Mouse (Mus musculus) embryonic facial prominence, embryonic 14.5 days (tissue): ENCODE measurements around the gene Cd109. TPM values are rescaled to one million over a fixed set of nuclear protein-coding genes. Genes with fewer than 3 reads are reported as not detected.

Experiments used
- ATAC-seq: fragments of 200-750 bp; cut with Nextera tagmentation; 2 replicates; pipeline ENCODE4 v1.8.0; 2017; ENCODE audit warnings: low read depth, moderate number of reproducible peaks, moderate TSS enrichment
- DNase-seq: peaks from one replicate; pipeline ENCODE4 v3.0.0-alpha.2; 2015; ENCODE audit warnings: low spot score
- H3K27ac ChIP-seq: fragments of 300-500 bp; sonication (generic); replicated peaks from 2 replicates; pipeline ENCODE4 v1.5.1; 2014; ENCODE audit warnings: low read depth, mild to moderate bottlenecking, low read length, moderate library complexity
- H3K27me3 ChIP-seq: fragments of 300-500 bp; sonication (generic); replicated peaks from 2 replicates; pipeline ENCODE4 v1.6.1; 2014; ENCODE audit warnings: low read length; ENCODE audit not compliant: control insufficient read depth, insufficient read depth
- H3K36me3 ChIP-seq: fragments of 300-500 bp; sonication (generic); 2 replicates; pipeline ENCODE4 v1.6.1; 2014; ENCODE audit warnings: low read length, mixed read lengths; ENCODE audit not compliant: control insufficient read depth, insufficient read depth
- H3K4me1 ChIP-seq: fragments of 300-500 bp; sonication (generic); 2 replicates; pipeline ENCODE4 v1.6.1; 2014; ENCODE audit warnings: antibody characterized with exemption, low read length; ENCODE audit not compliant: control insufficient read depth, insufficient read depth
- H3K4me2 ChIP-seq: fragments of 300-500 bp; sonication (generic); 2 replicates; pipeline ENCODE4 v1.6.1; 2014; ENCODE audit warnings: low read depth, mild to moderate bottlenecking, low read length, moderate library complexity, mixed read lengths
- H3K4me3 ChIP-seq: fragments of 300-500 bp; sonication (generic); 2 replicates; pipeline ENCODE4 v1.5.1; 2014; ENCODE audit warnings: low read depth, mild to moderate bottlenecking, low read length
- H3K9ac ChIP-seq: fragments of 300-500 bp; sonication (generic); 2 replicates; pipeline ENCODE4 v1.6.1; 2014; ENCODE audit warnings: low read depth, mild to moderate bottlenecking, low read length, moderate library complexity, mixed read lengths
- H3K9me3 ChIP-seq: fragments of 300-500 bp; sonication (generic); 2 replicates; pipeline ENCODE4 v1.6.1; 2016; ENCODE audit warnings: low read length; ENCODE audit not compliant: control insufficient read depth
- WGBS: fragments of 180-500 bp; shearing (Covaris S2); extraction: QIAGEN DNeasy Blood & Tissue Kit; methylation state at CpG from one replicate; pipeline ENCODE4 v1.1.7; 2014; 5-methylcytosine and 5-hydroxymethylcytosine counted together
- polyA plus RNA-seq: library from polyadenylated mRNA; unstranded; fragments of >200 nt; fragmentation: Nextera tagmentation; extraction: Ambion mirVana; gene quantifications from 2 replicates; pipeline ENCODE4 v1.2.1, GENCODE M21; 2014

Gene Cd109
- polyA plus RNA-seq = 18.6 and 20.3 TPM in 2 replicates

GRCm38 (mm10) chr9:78615401-78616021 is at the start of gene Cd109:
Cd109 (plus strand) TSS chr9:78615546.
- ATAC-seq = peak; percentile 72

GRCm38 (mm10) chr9:78569934-78570333 is 45.4 kb upstream of the Cd109 start:
- DNase-seq (no peak), ATAC-seq (no peak)
- no peaks in the 10 kb centered on the region for H3K4me1 ChIP-seq
- H3K27ac ChIP-seq = no peak overlapping the region
- WGBS = 94% methylated on average over 9 of the region's 9 CpGs
- no peak overlapping the region for H3K4me3 ChIP-seq
- no peaks in the 10 kb centered on the region for H3K27me3 ChIP-seq
- no peak overlapping the region for H3K4me2 ChIP-seq
- no peak overlapping the region for H3K9ac ChIP-seq
- H3K36me3 ChIP-seq = peaks cover 41% of the 10 kb centered on the region
- H3K9me3 ChIP-seq = no peaks in the 10 kb centered on the region

More at GRCm38 (mm10) chr9:78615401-78616021, at the start of gene Cd109:
- H3K9me3 ChIP-seq = no peaks in the 10 kb centered on the region
- peak within 1 kb of the TSS; percentile 39 for H3K27ac ChIP-seq
- H3K4me1 ChIP-seq = peaks cover 12% of the 10 kb centered on the region
- H3K36me3 ChIP-seq = no peaks in the 10 kb centered on the region
- under 1% methylated on average over 41 of the region's 43 CpGs for WGBS
- DNase-seq = peak; percentile 77
- peak within 1 kb of the TSS; percentile 79 for H3K9ac ChIP-seq
- peak within 1 kb of the TSS; percentile 64 for H3K4me3 ChIP-seq
- H3K4me2 ChIP-seq = peak within 1 kb of the TSS; percentile 96
- no peaks in the 10 kb centered on the region for H3K27me3 ChIP-seq

DNA sequence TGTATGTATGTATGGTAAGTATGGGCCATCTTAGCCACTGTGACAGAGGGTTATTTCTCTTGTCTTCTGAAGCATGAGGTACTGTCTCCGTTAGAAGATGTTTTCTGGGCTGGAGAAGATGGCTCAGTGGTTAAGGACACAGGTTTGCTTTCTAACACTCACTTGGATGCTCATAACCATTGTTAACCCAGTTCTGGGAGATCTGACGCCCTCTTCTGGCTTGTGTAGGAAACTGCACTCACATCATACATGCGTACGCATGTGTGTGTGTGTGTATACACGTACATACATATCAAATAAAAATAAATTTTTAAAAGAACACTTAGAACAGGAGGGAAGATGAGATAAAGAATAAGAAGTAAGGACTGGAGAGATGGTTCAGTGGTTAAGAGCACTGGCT is 38.9 kb upstream of the Cd109 start:
- H3K36me3 ChIP-seq = peaks cover 51% of the 10 kb centered on the region
- H3K27ac ChIP-seq = no peak overlapping the region

DNA sequence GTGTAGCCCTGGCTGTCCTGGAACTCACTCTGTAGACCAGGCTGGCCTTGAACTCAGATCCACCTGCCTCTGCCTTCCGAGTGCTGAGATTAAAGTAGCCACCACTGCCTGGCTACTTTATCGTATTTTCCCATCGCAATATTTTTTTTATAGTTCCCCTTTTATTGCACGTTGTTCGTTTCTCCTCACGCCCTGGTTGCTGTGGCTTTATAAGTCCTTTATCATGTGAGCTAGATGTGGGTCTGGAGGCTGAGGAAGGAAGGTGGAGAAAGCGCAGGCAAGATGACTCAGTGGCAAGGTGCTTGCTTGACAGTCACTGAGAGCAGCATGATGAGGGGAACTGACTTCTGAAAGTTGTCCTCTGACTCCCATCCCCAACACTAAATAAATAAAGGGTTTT is 36.5 kb upstream of the Cd109 start:
- Histone ChIP-seq H3K4me2 (no peak overlapping the region), H3K27ac (no peak overlapping the region), H3K9me3 (no peaks in the 10 kb centered on the region; the same call in 1 of the 2 replicates), H3K9ac (no peak overlapping the region), H3K36me3 (peaks cover 30% of the 10 kb centered on the region), H3K27me3 (no peaks in the 10 kb centered on the region), H3K4me1 (no peaks in the 10 kb centered on the region), H3K4me3 (no peak overlapping the region)
- 93% methylated on average over 7 of the region's 7 CpGs for whole genome bisulfite sequencing
- DNase-seq (no peak), ATAC-seq (no peak)

More for the DNA sequence above, 38.9 kb upstream of the Cd109 start:
- H3K9me3 ChIP-seq = no peaks in the 10 kb centered on the region; the same call in 1 of the 2 replicates
- no peak overlapping the region for H3K4me3 ChIP-seq
- ATAC-seq (no peak), DNase-seq (no peak)
- no peak overlapping the region for H3K4me2 ChIP-seq
- H3K27me3 ChIP-seq = no peaks in the 10 kb centered on the region
- no peak overlapping the region for H3K9ac ChIP-seq
- H3K4me1 ChIP-seq = no peaks in the 10 kb centered on the region
- WGBS = 91% methylated on average over 5 of the region's 5 CpGs

DNA sequence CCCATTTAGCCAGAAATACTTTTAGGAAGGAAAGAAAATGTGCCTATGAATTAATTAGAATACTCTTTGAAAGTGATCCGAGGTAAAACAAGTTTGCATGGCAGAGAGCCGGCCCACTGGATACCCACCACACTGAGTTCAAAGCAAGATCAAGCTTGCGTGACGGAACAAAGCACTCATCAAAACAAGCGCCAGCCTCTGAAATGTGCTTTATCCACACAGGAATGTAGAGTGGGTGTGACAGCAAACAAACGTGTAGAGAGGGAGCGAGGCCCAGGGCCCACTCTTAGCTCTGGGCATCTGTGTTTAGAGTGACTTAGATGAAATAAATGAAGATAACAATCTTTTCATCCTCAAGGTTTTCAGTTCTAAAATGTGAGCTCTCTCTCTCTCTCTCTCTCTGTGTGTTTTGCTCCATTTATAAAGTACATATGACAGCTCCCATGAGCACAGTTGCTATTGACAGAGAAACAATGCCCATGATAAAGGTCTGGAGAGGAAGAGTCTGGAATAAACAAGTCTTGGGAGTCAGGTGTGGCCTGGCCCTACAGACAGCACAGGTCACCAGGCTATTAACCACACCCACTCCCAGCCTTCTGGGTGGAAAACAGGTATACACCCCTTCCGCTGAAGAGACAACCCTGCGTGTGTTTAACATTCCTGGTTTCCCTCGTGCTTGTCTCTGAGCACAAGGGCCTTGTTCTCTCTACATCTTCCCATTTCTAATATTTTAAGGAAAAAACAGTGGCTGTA is 35.5 kb upstream of the Cd109 start:
- 54% methylated on average over 10 of the region's 10 CpGs for WGBS
- Histone ChIP-seq H3K9ac (no peak overlapping the region), H3K27ac (no peak overlapping the region; the same call in 1 of the 2 replicates), H3K4me2 (no peak overlapping the region), H3K9me3 (no peaks in the 10 kb centered on the region; the same call in 1 of the 2 replicates), H3K4me1 (no peaks in the 10 kb centered on the region), H3K4me3 (no peak overlapping the region), H3K27me3 (no peaks in the 10 kb centered on the region), H3K36me3 (peaks cover 26% of the 10 kb centered on the region)
- peak; percentile 61 for DNase-seq
- peak; percentile 85 for ATAC-seq

DNA sequence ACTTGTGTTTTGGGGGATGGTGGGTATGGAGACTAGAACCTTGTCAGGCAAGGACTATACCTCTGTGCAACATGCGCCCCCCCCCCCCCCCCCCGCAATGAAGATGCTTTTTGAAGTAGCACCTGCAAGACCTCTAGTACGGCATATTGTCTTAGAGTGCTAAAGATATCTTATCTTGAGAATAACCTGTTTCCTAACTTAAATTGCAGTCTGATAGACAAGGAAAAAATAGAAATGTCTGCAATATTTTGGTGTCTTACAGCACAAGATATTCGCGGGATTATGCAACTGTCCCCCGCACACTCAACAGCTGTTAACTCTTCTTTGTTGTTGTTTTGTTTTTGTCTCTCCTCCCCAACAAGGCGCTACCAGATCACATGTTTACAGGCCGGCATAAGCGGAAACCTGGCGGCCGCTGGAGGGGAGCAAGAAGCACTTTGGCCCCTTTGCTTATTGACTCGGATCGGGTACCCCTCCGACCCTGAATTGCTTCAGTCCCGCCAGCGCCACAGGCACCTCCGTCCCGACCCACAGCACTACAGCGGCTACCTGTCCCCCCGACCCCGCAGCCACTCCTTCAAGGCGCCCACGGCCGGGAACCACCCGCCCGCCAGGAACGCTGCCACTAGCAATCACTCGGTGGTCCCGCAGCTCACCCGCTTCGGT is 28.0 kb upstream of the Cd109 start:
- Histone ChIP-seq H3K27ac (peak overlapping the region; percentile 76), H3K36me3 (no peaks in the 10 kb centered on the region), H3K27me3 (no peaks in the 10 kb centered on the region), H3K9me3 (no peaks in the 10 kb centered on the region), H3K4me1 (peaks cover 9% of the 10 kb centered on the region), H3K9ac (peak overlapping the region; percentile 72), H3K4me2 (peak overlapping the region; percentile 68), H3K4me3 (peak overlapping the region; percentile 65)
- peak; percentile 50 for DNase-seq
- ATAC-seq = peak; percentile 12
- 3% methylated on average over 25 of the region's 31 CpGs for WGBS

- H3K36me3 ChIP-seq = no peaks in the 10 kb centered on the region
- peak within 1 kb of the TSS; percentile 72 for H3K9ac ChIP-seq
- ATAC-seq (peak; percentile 98), DNase-seq (peak; percentile 98)
- H3K4me3 ChIP-seq = peak within 1 kb of the TSS; percentile 65
- peaks cover 9% of the 10 kb centered on the region for H3K4me1 ChIP-seq
- no peaks in the 10 kb centered on the region for H3K9me3 ChIP-seq
- peak within 1 kb of the TSS; percentile 68 for H3K4me2 ChIP-seq
- no peaks in the 10 kb centered on the region for H3K27me3 ChIP-seq
- WGBS = 2% methylated on average over 23 of the region's 27 CpGs
- peak within 1 kb of the TSS; percentile 79 for H3K27ac ChIP-seq
These were observed 27.4 kb upstream of the Cd109 start, which contains the start of gene Slc17a5 for GRCm38 (mm10) chr9:78587914-78588313. Slc17a5 (minus strand) TSS chr9:78588041.

GRCm38 (mm10) chr9:78588411-78589033 is 26.8 kb upstream of the Cd109 start:
- Histone ChIP-seq H3K4me1 (peaks cover 9% of the 10 kb centered on the region), H3K4me2 (peak overlapping the region; percentile 68), H3K36me3 (no peaks in the 10 kb centered on the region), H3K9me3 (no peaks in the 10 kb centered on the region), H3K27ac (peak overlapping the region; percentile 79), H3K9ac (peak overlapping the region; percentile 1; the same call in 1 of the 2 replicates), H3K4me3 (peak overlapping the region; percentile 65), H3K27me3 (no peaks in the 10 kb centered on the region)
- WGBS = 59% methylated on average over 10 of the region's 10 CpGs
- DNase-seq (peak; percentile 53), ATAC-seq (peak; percentile 31; the same call in 1 of the 2 replicates)
